Mouse (Mus musculus): ENCODE results near the gene Fam192a.

- TF ChIP-seq CTCF (IDR thresholded peaks at IDR 0.05), result no peak
- no peak for TF ChIP-seq EP300 (IDR thresholded peaks at IDR 0.05)
These were observed 31.9 kb upstream of the Fam192a start for GRCm38 (mm10) chr8:94633564-94634194.

All from lung, postnatal 0 days (tissue).